Mouse (Mus musculus) ES-E14 (cell line): Measurements from ENCODE around the gene Bcl2l14.

Experiments used
- CHD2 ChIP-seq: IDR thresholded peaks from 2 replicates; pipeline ENCODE4 v1.6.1; 2014; ENCODE audit warnings: mild to moderate bottlenecking, low read depth, low read length, inconsistent platforms
- HCFC1 ChIP-seq: IDR thresholded peaks from 2 replicates; pipeline ENCODE4 v1.6.1; 2012; ENCODE audit warnings: low read length, inconsistent platforms, borderline replicate concordance; ENCODE audit not compliant: insufficient read depth
- MAFK ChIP-seq: IDR thresholded peaks from 2 replicates; pipeline ENCODE4 v1.6.1; 2014; ENCODE audit warnings: mild to moderate bottlenecking, low read depth, low read length, inconsistent platforms; ENCODE audit not compliant: insufficient read depth
- ZC3H11A ChIP-seq: IDR thresholded peaks from 2 replicates; pipeline ENCODE4 v1.6.1; 2012; ENCODE audit warnings: low read depth, mild to moderate bottlenecking, inconsistent platforms, low read length, borderline replicate concordance
- ZNF384 ChIP-seq: IDR thresholded peaks from 2 replicates; pipeline ENCODE4 v1.6.1; 2012; ENCODE audit warnings: low read depth, low read length, inconsistent platforms

DNA sequence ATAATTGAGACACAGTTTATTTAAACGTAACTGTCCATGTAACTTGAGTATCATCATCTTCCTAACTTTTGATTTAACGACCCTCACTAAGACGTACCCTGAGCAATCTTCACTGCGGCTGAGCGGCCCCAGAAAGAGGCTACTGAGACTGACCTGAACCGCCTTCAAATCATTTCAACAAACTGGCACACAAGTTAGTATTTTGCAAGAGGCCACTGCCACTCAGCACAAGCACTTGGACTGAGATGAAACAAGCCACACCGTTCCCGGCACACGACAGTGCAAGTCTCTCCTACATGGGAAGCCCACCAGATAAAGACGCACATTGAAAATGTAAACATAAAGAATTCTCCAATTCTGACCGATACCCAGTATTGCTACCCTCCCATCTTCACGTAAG, 52.3 kb downstream of the Bcl2l14 start:
- TF ChIP-seq MAFK (no peak), ZNF384 (no peak), CHD2 (no peak), ZC3H11A (no peak), HCFC1 (no peak)
